Mouse (Mus musculus) thymus, postnatal 4 days (tissue): ENCODE data around the gene Car12.

Experiments used
- DNase-seq: peaks from one replicate; pipeline ENCODE4 v3.0.0; 2021

Gene Car12

GRCm38 (mm10) chr9:66713135-66714021 lies at the start of gene Car12:
TSS of gene Car12 (plus strand) at chr9:66713686.
- peak; percentile 66 for DNase-seq

- DNase-seq, result no peak
Observed at GRCm38 (mm10) chr9:66663764-66664163, 49.7 kb upstream of the Car12 start.

DNA sequence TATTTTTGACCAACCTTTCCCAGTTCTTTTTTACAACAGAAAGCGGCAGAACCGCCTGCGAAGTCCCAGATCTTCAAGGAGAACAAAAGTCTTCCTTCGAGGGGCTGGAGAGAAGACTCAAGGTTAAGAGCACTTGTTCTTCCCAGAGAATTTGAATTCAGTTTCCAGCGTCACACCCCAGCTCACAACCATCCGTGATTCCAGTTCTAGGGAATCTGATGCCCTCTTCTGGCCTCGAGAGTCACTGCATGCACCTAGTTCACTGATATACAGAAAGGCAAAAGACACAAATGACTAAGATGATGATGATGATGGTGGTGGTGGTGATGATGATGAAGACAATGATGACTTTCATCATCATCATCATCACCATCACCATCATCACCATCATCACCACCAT lies 48.9 kb upstream of the Car12 start:
- no peak for DNase-seq

DNA sequence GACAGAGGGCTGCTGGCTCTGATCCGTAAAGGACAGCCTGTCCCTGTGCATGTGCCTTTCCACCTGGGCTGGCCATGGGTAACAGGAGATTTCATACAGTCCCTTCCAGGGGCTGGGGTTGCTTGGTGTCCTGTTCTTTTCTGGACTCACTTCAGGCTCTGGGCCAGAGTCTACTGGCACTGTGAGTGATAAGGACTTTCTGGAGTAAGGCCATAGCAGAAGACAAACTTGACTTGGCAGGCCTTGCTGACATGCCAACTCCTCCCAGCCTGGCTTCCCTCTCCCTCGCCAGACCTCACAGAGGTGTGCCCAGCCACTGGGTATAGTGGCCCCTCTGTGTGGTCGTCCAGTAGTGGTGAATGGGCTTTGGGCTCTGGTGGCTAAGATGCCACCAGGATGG lies 47.3 kb upstream of the Car12 start:
- DNase-seq, result no peak

DNA sequence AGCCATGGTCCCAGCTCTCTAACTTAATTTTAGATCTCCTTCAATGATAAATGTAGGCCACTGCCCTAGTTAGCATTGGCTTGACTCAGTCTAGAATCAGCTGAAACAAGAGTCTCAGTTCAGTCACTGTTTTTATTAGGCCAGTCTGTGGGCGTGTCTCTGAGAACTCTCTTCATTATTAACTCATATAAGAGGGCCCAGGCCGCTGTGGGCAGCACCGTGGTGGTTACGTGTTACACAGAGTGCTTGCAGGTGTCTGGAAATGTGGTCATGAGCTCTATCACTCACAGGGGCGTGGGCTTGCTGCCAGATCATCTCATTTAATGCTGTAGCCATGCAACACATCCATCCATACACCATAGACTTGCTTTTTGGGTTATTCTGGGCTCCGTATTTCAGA lies 46.4 kb upstream of the Car12 start:
- no peak for DNase-seq

DNA sequence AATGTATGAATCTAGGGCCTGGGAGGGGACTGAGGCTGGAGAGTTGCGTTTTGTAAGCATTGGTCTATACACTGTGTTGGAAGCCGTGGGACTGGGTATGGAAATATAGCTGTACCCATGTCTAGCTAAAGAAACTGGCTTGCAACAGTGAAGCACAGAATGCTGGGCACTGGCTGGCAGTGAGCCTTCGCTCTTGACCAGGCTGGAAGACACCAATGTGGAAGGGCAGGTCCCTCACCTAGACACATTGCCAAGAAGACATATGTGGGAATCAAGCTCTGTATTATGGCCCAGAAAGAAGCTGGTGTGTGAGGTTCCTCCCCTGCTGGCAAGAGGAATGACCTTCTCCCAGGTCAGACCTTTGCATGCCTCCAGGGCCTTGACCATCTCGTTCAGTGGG lies 45.6 kb upstream of the Car12 start:
- no peak for DNase-seq

DNA sequence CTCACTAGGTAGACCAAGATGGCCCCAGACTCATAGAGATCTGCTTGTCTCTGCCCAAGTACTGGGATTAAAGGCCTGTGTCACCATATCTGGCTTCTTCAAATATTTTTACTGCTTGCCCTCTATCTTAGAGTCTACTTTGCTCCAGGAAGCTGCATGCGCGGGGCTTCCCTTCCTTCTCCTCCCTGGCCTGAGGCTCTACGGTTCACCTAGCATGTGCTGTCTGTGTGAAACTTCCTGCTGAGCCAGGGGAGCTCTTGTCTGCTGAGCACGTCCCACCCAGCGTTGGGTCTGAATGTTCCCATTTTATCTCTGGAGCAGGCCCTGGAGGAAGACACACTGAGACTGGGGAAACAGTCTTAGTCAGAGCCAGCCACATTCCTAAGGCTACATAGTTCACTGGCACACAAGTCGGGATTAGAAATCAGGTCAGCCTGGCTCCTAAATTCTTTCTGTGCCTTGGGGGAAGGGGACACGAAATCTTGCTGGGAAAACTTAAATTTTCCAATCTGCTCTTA lies 43.9 kb upstream of the Car12 start:
- peak; percentile 36 for DNase-seq

DNA sequence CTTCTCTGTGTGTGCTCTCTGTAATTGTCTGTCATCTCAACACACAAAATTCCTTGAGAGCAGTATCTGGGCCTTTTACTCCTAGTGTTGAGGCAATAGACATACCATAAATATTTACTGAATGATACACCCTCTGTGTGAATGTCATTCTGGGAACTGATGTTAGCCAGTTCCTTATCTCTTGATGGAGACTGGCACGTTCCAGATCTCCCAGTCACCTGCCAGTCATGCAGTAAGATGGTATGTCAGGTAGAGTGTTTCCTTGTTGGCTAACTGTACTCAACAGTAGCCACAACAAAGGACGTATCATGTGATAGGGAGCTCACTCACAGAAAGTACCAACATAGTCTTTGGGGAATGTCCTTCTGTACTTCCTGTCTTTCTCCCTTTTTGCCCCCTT lies 39.7 kb upstream of the Car12 start:
- DNase-seq, result no peak

GRCm38 (mm10) chr9:66675566-66675965 lies 37.9 kb upstream of the Car12 start:
- DNase-seq, result no peak

GRCm38 (mm10) chr9:66680102-66680501 lies 33.4 kb upstream of the Car12 start:
- DNase-seq, result peak; percentile 39

GRCm38 (mm10) chr9:66682822-66683221 lies 30.7 kb upstream of the Car12 start:
- no peak for DNase-seq

- no peak for DNase-seq
Observed at GRCm38 (mm10) chr9:66685730-66686129, 27.8 kb upstream of the Car12 start.

GRCm38 (mm10) chr9:66687713-66688112 lies 25.8 kb upstream of the Car12 start:
- no peak for DNase-seq

GRCm38 (mm10) chr9:66691683-66692305 lies 21.7 kb upstream of the Car12 start:
- DNase-seq, result peak; percentile 68

- no peak for DNase-seq
Observed at GRCm38 (mm10) chr9:66697355-66698140, 15.9 kb upstream of the Car12 start.

- no peak for DNase-seq
Observed at GRCm38 (mm10) chr9:66699748-66700147, 13.7 kb upstream of the Car12 start.

DNA sequence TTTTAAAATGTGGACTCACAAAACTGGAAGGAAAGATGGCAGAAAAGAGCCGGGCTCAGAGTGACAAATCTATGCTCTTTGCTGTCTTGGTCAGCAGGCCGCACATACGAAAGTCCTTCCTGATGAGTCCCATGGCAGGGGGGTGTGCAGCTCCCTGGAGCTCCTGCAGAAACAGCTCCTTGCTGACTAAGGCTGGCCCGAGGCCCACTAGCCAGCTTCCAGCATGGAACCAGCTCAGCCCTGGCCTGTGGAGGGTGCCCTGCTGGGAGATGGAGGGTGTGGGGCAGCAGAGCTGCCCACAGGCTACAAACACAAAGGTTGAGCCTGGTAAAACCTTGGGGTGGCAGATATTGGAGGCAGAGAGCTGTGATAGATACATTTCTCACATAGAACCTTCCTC lies 10.5 kb upstream of the Car12 start:
- DNase-seq, result no peak

GRCm38 (mm10) chr9:66705354-66705753 lies 8.1 kb upstream of the Car12 start:
- peak; percentile 39 for DNase-seq

GRCm38 (mm10) chr9:66705766-66706165 lies 7.7 kb upstream of the Car12 start:
- peak; percentile 91 for DNase-seq

DNA sequence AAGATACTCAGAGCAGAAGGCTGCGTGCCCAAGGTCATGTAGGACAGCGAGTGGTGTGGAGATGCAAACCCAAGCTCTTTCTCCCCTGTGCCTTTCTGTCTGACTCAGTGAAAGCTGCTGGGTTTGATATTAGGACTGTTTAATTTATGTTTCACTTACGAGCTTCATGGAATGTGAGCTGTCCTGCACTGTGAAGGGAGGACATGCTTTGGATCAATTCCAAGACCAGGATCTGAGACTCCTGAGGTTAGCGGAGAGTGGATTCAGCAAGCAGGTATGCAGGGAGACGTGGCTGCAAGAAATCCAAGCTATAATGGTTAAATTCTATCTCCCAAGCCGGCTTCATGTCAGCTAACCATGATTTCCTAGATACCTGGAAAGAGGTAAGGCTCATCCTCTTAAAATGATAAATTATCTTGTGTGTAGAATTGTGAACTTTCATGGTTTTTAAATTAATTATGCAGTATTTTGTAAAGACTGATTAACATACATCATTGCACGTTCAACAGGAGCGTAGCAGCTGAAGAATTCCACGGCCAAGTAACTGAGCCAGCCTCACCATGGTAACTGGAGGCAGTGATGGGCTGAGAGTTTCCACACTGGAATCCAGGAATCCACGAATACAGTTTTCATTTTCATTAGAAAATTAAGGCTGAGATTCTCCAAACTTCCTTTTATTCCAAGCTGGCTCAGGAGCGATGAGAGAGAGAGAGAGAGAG lies 5.3 kb upstream of the Car12 start:
- DNase-seq, result no peak

- DNase-seq, result no peak
Observed at GRCm38 (mm10) chr9:66708816-66709555, 4.5 kb upstream of the Car12 start.

DNA sequence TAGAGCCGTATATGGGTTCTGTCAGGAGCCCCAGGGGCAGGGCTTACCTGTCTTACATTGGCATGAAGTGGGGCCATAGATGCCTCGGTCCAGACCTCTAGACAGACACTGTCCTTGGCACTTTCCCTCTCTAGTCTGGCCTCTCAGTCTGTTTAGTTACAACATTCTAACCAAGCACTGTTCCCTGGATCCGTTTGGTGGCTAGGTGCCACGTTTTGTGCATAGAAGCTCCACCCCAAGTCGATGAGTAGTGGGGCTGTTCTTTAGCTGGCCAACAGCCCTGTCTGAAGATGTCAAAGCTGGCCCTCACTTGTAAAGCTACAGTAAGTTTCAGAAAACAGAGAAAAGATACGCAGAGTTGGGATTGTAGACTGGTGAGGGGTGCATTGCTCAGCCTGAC lies 2.9 kb upstream of the Car12 start:
- DNase-seq, result no peak
